Mouse (Mus musculus) ES-Bruce4 (cell line): Measurements from ENCODE around the gene Mybph.

Experiments used
- CTCF ChIP-seq: IDR thresholded peaks from one replicate; pipeline ENCODE4 v1.8.1; 2011; ENCODE audit warnings: low read depth, low read length
- EP300 ChIP-seq: IDR thresholded peaks from 2 replicates; pipeline ENCODE4 v1.6.1; 2011; ENCODE audit warnings: low read depth, low read length; ENCODE audit not compliant: insufficient read depth
- POLR2A ChIP-seq: IDR thresholded peaks from one replicate; pipeline ENCODE4 v1.8.1; 2011; ENCODE audit warnings: low read length; ENCODE audit not compliant: insufficient read depth

DNA sequence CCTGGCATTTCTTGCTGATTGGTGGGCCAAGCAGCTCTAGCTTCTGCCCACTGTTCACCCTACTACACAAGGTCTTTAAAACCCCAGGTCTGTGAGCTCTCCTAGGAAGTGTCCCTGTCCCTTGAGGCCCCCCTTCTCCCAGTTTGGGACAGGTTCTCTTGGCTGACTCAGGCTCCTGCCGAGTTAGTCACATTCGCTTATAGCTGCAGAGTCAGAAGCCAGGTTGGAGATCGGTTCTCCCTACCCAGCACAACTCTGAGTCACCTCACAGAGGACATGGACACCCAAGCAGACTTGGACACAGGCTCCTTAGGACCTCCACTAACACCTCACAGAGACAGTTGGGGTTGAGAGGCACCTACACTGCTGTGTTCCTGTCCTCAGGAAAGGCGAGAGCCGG, 2.1 kb upstream of the Mybph start:
- TF ChIP-seq CTCF (no peak), POLR2A (no peak), EP300 (no peak)
